Mouse (Mus musculus) forebrain, embryonic 10.5 days (tissue): ENCODE data around the gene Rpl18a. TPM values are rescaled to one million over a fixed set of nuclear protein-coding genes. Genes with fewer than 3 reads are reported as not detected.
A peak's percentile ranks its signal among the peaks of the same experiment; 100 is the strongest.

ENCODE experiments used
- DNase-seq: peaks from one replicate; pipeline ENCODE4 v3.0.0-alpha.2; 2017; ENCODE audit warnings: low spot score; ENCODE audit errors: extremely low spot score
- H3K27ac ChIP-seq: fragments of 300-500 bp; sonication (generic); 2 replicates; pipeline ENCODE4 v1.5.1; 2016; ENCODE audit warnings: mild to moderate bottlenecking
- H3K27me3 ChIP-seq: fragments of 300-500 bp; sonication (generic); 2 replicates; pipeline ENCODE4 v1.6.1; 2016; ENCODE audit warnings: mild to moderate bottlenecking; ENCODE audit not compliant: poor library complexity, severe bottlenecking
- H3K36me3 ChIP-seq: fragments of 300-500 bp; sonication (generic); replicated peaks from 2 replicates; pipeline ENCODE4 v1.6.1; 2016; ENCODE audit warnings: mild to moderate bottlenecking, moderate library complexity
- H3K4me1 ChIP-seq: fragments of 300-500 bp; sonication (generic); 2 replicates; pipeline ENCODE4 v1.6.1; 2016
- H3K4me3 ChIP-seq: fragments of 300-500 bp; sonication (generic); 2 replicates; pipeline ENCODE4 v1.5.1; 2016; ENCODE audit warnings: mild to moderate bottlenecking, moderate library complexity
- H3K9me3 ChIP-seq: fragments of 300-500 bp; sonication (generic); 2 replicates; pipeline ENCODE4 v1.6.1; 2016; ENCODE audit warnings: mild to moderate bottlenecking, moderate library complexity
- WGBS: fragments of 180-500 bp; shearing (Covaris S2); methylation state at CpG from one replicate; pipeline ENCODE4 v1.1.7; 2016; 5-methylcytosine and 5-hydroxymethylcytosine counted together
- polyA plus RNA-seq: library from polyadenylated mRNA; unstranded; fragments of >200 nt; fragmentation: Nextera tagmentation; extraction: Ambion mirVana; gene quantifications from 2 replicates; pipeline ENCODE4 v1.2.1, GENCODE M21; 2016

The Rpl18a gene
- polyA plus RNA-seq, 1 experiment from 2014 or later, result 3,478 TPM

DNA sequence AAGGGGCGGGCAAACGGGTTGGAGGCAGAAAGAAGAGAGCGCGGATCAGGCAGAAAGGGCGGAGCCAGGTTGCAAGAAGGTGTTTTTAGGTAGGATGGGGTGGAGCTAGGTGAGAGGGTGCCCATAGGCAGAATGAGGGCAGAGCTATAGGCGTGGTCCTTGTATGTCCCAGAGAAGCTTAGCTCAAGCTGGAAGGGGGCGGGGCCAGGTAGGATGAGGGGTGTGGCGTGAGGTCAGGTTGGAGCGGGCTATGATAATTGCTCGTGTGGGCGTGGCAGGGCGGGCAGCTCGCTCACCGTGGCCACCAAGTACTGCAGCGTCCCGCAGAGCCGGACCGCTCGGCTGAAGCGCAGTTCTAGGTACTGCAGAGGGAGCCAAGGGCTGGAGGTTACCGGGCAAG is 5.9 kb downstream of the Rpl18a start:
- no peak for DNase-seq
- H3K4me3 ChIP-seq, result 0 out of 2 replicates have a peak overlapping the region, but pooled peaks have one; percentile 6
- H3K9me3 ChIP-seq, result no peaks in the 10 kb centered on the region
- peaks cover 83% of the 10 kb centered on the region for H3K27me3 ChIP-seq
- peaks cover 49% of the 10 kb centered on the region for H3K4me1 ChIP-seq
- WGBS, result 3% methylated on average over 21 of the region's 21 CpGs
- no peak overlapping the region for H3K27ac ChIP-seq
- peaks cover 37% of the 10 kb centered on the region for H3K36me3 ChIP-seq

DNA sequence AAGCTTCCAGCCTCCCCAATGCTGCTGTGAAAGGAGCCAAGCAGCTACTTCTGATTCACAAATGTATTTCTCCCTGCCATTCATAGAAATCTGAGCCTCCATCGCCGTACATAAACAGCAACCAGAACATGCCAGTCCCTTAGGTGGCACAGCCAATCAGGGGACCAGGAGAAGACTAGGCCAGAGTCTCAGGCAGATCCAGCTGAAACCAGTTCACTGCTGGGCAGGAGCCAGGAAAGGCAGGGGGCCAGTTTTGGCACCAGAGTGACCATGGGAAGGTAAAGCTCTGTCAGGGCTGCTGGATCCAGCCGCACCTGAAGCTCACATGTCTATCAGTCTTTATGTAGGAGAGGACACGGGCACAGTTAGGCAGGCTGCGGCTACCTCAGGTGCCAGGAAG is 6.6 kb downstream of the Rpl18a start:
- DNase-seq, result no peak
- H3K27ac ChIP-seq, result no peak overlapping the region
- peaks cover 30% of the 10 kb centered on the region for H3K36me3 ChIP-seq
- 94% methylated on average over 5 of the region's 5 CpGs for WGBS
- H3K9me3 ChIP-seq, result no peaks in the 10 kb centered on the region
- H3K4me1 ChIP-seq, result peaks cover 42% of the 10 kb centered on the region
- no peak overlapping the region for H3K4me3 ChIP-seq
- H3K27me3 ChIP-seq, result peaks cover 90% of the 10 kb centered on the region

GRCm38 (mm10) chr8:70887669-70888068 is 9.5 kb downstream of the Rpl18a start:
- Histone ChIP-seq H3K4me3 (peak overlapping the region; percentile 31), H3K27me3 (peaks cover 73% of the 10 kb centered on the region), H3K9me3 (no peaks in the 10 kb centered on the region), H3K27ac (no peak overlapping the region), H3K4me1 (peaks cover 30% of the 10 kb centered on the region), H3K36me3 (peaks cover under 1% of the 10 kb centered on the region)
- WGBS, result 5% methylated on average over 18 of the region's 18 CpGs
- no peak for DNase-seq

DNA sequence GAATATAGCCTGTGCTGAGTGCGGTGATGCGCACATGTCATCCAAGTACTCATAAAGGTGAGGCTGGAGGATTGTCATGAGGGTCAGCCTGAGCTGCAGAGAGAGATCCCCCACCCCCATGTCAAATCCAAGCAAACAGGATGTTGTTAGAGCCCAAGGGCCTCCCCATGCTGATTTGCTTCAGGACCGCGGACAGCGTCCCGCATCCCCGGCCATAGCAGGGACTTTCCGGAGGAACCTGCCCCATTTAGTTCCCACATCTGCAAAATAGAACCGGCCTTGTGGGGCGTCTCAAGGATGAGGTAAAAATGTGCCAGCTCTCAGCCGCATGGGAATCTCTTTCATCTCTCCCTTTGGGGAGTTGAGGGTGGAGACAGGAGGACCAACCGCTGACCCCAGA is 11.6 kb downstream of the Rpl18a start:
- no peak overlapping the region for H3K4me3 ChIP-seq
- no peak overlapping the region for H3K27ac ChIP-seq
- peaks cover 16% of the 10 kb centered on the region for H3K4me1 ChIP-seq
- H3K9me3 ChIP-seq, result no peaks in the 10 kb centered on the region
- DNase-seq, result no peak
- no peaks in the 10 kb centered on the region for H3K36me3 ChIP-seq
- 13% methylated on average over 12 of the region's 12 CpGs for WGBS
- H3K27me3 ChIP-seq, result peaks cover 52% of the 10 kb centered on the region

DNA sequence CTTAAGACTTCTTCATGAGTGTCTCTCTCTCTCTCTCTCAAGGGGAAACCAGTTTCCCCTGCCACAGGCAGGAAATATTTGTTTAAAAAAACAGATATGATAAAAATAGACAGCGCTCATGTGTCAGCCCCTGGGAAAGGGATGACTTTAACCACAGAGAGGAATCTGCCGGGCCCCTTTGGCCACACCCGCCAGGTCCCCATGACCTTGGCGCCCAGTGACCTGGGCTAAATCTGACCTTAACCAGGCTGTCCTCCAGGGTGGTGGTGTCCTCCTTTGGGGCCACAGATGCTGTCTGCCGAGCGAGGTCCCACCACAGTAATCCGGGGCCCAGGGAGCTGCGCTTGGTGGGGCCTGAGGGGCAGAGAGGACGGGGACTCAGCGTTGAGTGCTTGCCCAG is 12.5 kb downstream of the Rpl18a start:
- Histone ChIP-seq H3K36me3 (no peaks in the 10 kb centered on the region), H3K27ac (no peak overlapping the region), H3K4me1 (peaks cover 25% of the 10 kb centered on the region), H3K27me3 (peaks cover 47% of the 10 kb centered on the region), H3K4me3 (no peak overlapping the region), H3K9me3 (no peaks in the 10 kb centered on the region)
- 94% methylated on average over 10 of the region's 10 CpGs for WGBS
- DNase-seq, result no peak

GRCm38 (mm10) chr8:70884186-70884585 is 13.0 kb downstream of the Rpl18a start:
- WGBS, result 89% methylated on average over 4 of the region's 4 CpGs
- no peaks in the 10 kb centered on the region for H3K9me3 ChIP-seq
- peaks cover 30% of the 10 kb centered on the region for H3K4me1 ChIP-seq

GRCm38 (mm10) chr8:70880546-70880945 is 16.7 kb downstream of the Rpl18a start:
- WGBS, result 36% methylated on average over 11 of the region's 11 CpGs
- peaks cover 9% of the 10 kb centered on the region; the same call in 1 of the 2 replicates for H3K27me3 ChIP-seq
- H3K27ac ChIP-seq, result peak overlapping the region; percentile 54
- peak; percentile 15 for DNase-seq
- no peaks in the 10 kb centered on the region for H3K9me3 ChIP-seq
- no peaks in the 10 kb centered on the region for H3K36me3 ChIP-seq
- peaks cover 21% of the 10 kb centered on the region for H3K4me1 ChIP-seq
- H3K4me3 ChIP-seq, result no peak overlapping the region

More at GRCm38 (mm10) chr8:70884186-70884585, 13.0 kb downstream of the Rpl18a start:
- Histone ChIP-seq H3K27ac (no peak overlapping the region), H3K27me3 (peaks cover 42% of the 10 kb centered on the region), H3K4me3 (no peak overlapping the region), H3K36me3 (no peaks in the 10 kb centered on the region)
- no peak for DNase-seq

DNA sequence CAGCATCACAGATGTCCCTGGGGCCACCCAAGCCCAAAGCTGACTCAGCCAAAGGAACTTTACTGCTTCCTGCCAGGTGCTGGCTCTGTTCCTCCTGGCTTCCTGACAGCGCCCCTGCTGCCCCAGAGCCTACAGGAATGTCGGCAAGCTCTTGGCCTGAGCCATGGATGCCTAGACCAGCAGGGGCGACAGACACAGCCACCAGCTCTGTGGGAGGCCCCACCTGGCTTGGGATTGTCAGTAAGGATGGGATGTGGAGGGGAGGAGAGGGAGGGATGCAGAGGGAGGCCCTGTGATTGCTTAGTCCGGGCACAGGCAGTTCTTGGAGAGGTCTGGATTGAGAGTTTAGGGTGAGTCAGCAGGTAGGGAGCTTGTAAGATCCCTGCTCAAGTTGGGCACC is 17.1 kb downstream of the Rpl18a start:
- Histone ChIP-seq H3K9me3 (no peaks in the 10 kb centered on the region), H3K36me3 (no peaks in the 10 kb centered on the region), H3K27me3 (peaks cover 5% of the 10 kb centered on the region; the same call in 1 of the 2 replicates), H3K4me1 (peaks cover 21% of the 10 kb centered on the region), H3K27ac (peak overlapping the region; percentile 54), H3K4me3 (no peak overlapping the region)
- peak; percentile 14 for DNase-seq
- 9% methylated on average over 4 of the region's 4 CpGs for WGBS

- DNase-seq, result peak; percentile 14
- Histone ChIP-seq H3K36me3 (no peaks in the 10 kb centered on the region), H3K9me3 (no peaks in the 10 kb centered on the region), H3K4me1 (peaks cover 21% of the 10 kb centered on the region), H3K27ac (no peak overlapping the region; the same call in 1 of the 2 replicates), H3K27me3 (peaks cover 4% of the 10 kb centered on the region; the same call in 1 of the 2 replicates), H3K4me3 (no peak overlapping the region)
- WGBS, result 51% methylated on average over 4 of the region's 4 CpGs
These were observed 17.7 kb downstream of the Rpl18a start for GRCm38 (mm10) chr8:70879500-70879899.

GRCm38 (mm10) chr8:70878178-70878577 is 19.0 kb downstream of the Rpl18a start:
- H3K4me3 ChIP-seq, result no peak overlapping the region
- H3K9me3 ChIP-seq, result no peaks in the 10 kb centered on the region
- no peaks in the 10 kb centered on the region for H3K36me3 ChIP-seq
- no peak overlapping the region for H3K27ac ChIP-seq
- no peak for DNase-seq
- peaks cover 4% of the 10 kb centered on the region; the same call in 1 of the 2 replicates for H3K27me3 ChIP-seq
- 56% methylated on average over 2 of the region's 2 CpGs for WGBS
- peaks cover 27% of the 10 kb centered on the region for H3K4me1 ChIP-seq

GRCm38 (mm10) chr8:70876382-70876781 is 20.8 kb downstream of the Rpl18a start:
- Histone ChIP-seq H3K4me3 (no peak overlapping the region), H3K36me3 (no peaks in the 10 kb centered on the region), H3K27ac (no peak overlapping the region), H3K4me1 (peaks cover 41% of the 10 kb centered on the region), H3K9me3 (no peaks in the 10 kb centered on the region), H3K27me3 (peaks cover 4% of the 10 kb centered on the region; the same call in 1 of the 2 replicates)
- DNase-seq, result no peak
- 75% methylated on average over 4 of the region's 4 CpGs for WGBS

GRCm38 (mm10) chr8:70874441-70874840 is 22.8 kb downstream of the Rpl18a start:
- Histone ChIP-seq H3K27ac (peak overlapping the region; percentile 93), H3K27me3 (no peaks in the 10 kb centered on the region), H3K9me3 (no peaks in the 10 kb centered on the region), H3K4me1 (peaks cover 33% of the 10 kb centered on the region), H3K4me3 (no peak overlapping the region), H3K36me3 (no peaks in the 10 kb centered on the region)
- no peak for DNase-seq
- WGBS, result 90% methylated on average over 13 of the region's 13 CpGs

DNA sequence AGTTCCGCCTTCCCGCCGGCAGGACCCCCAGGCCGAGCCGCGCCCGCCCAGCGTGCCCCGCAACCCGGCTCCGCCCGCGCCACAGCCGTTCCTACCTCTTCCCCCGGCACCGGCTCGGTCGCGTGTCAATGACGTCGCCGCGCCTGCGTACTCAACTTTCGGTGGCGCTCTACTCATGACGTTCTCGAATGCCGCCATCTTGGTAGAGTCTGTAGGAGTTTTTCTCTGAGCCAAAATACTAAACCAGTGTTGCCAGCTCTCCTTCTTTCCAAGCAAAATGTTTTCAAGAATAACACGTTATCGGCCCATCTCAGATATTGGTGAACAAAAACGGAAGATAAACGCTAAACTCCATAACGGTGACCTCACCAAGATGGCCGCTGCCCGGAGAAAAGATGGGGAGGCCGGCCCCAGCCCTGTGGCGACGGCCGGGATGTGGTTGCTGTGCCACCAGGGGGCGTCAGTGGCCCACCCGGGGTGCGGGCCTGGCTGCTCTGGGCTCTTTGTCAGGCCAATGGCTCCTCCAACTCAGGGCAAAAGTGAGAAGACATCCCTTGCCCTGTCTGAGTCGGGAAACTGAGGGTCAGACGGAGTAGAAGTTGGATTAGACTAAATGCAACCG is 23.7 kb downstream of the Rpl18a start, which contains the start of gene Ccdc124:
Ccdc124 (minus strand) TSS at position 572 of the 622 bp plus-strand sequence.
- DNase-seq, result peak; percentile 95
- peaks cover 6% of the 10 kb centered on the region for H3K36me3 ChIP-seq
- peak within 1 kb of the TSS; percentile 93 for H3K27ac ChIP-seq
- H3K9me3 ChIP-seq, result no peaks in the 10 kb centered on the region
- under 1% methylated on average over 46 of the region's 46 CpGs for WGBS
- H3K4me1 ChIP-seq, result peaks cover 40% of the 10 kb centered on the region
- peaks cover 8% of the 10 kb centered on the region; the same call in 1 of the 2 replicates for H3K27me3 ChIP-seq
- H3K4me3 ChIP-seq, result peak within 1 kb of the TSS; percentile 82
